Mouse (Mus musculus): Measurements from ENCODE around the gene Mfsd4b1.

DNA sequence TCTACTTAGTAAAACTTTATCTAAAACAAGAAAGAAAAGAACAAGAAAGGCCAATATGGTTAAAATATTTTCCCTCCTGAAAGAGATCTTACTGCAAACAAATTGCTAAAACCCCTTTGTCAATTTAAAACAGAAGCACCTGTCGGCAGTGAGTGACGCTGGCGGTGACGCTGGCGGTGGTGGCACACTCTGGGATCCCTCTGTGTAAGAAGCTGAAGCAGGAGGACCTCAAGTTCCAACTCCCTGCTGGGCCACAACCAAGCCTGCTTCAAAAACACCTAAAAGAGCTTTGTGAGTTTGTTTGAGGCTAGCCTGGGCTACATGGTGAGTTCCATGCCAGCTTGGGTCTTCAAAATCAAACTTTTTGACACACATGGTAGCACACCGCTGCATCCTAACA lies 9.9 kb upstream of the Mfsd4b1 start:
- no peak for TF ChIP-seq MAFK (IDR thresholded peaks at IDR 0.05; ENCODE audit: insufficient read depth, low read depth, low read length)
- TF ChIP-seq ZC3H11A (IDR thresholded peaks at IDR 0.05; ENCODE audit: borderline replicate concordance, low read depth, low read length), result no peak
